Mouse (Mus musculus): ENCODE measurements around the gene Tbc1d9. TPM values are rescaled to one million over a fixed set of nuclear protein-coding genes. Genes with fewer than 3 reads are reported as not detected.

Tbc1d9 gene
- polyA plus RNA-seq (2014; fragmentation: Nextera tagmentation; extraction: Ambion mirVana): 21.7 and 22.1 TPM in 2 replicates

- Histone ChIP-seq H3K4me1 (ENCODE audit: control insufficient read depth, insufficient read depth, low read length) (peaks cover 25% of the 10 kb centered on the region), H3K36me3 (ENCODE audit: control insufficient read depth, insufficient read depth, low read length) (no peaks in the 10 kb centered on the region), H3K4me3 (replicated peaks; ENCODE audit: low read depth, low read length) (peak within 1 kb of the TSS; percentile 89), H3K9ac (replicated peaks; ENCODE audit: low read length) (peak within 1 kb of the TSS; percentile 99), H3K27ac (replicated peaks; ENCODE audit: low read depth, low read length) (peak within 1 kb of the TSS; percentile 96), H3K4me2 (ENCODE audit: low read length) (peak within 1 kb of the TSS; percentile 67), H3K9me3 (ENCODE audit: control insufficient read depth, low read length) (no peaks in the 10 kb centered on the region), H3K27me3 (ENCODE audit: control insufficient read depth, insufficient read depth, low read length) (no peaks in the 10 kb centered on the region)
- ATAC-seq (ENCODE audit: low FRiP score, low TSS enrichment) (peak; percentile 88), DNase-seq (peak; percentile 87)
- WGBS: under 1% methylated on average over 63 of the region's 63 CpGs
Observed at GRCm38 (mm10) chr8:83165235-83165930, at the start of gene Tbc1d9. Gene Tbc1d9, plus strand, starts transcription at chr8:83165352.

- 62% methylated on average over 2 of the region's 2 CpGs for WGBS
- H3K27me3 ChIP-seq (ENCODE audit: control insufficient read depth, insufficient read depth, low read length): no peaks in the 10 kb centered on the region
- ATAC-seq (ENCODE audit: low FRiP score, low TSS enrichment): no peak
Observed at GRCm38 (mm10) chr8:83135086-83135485, 30.1 kb upstream of the Tbc1d9 start.

GRCm38 (mm10) chr8:83140068-83140467, 25.1 kb upstream of the Tbc1d9 start:
- no peak overlapping the region for H3K9ac ChIP-seq (replicated peaks; ENCODE audit: low read length)
- H3K4me3 ChIP-seq (replicated peaks; ENCODE audit: low read depth, low read length): no peak overlapping the region
- no peak overlapping the region for H3K27ac ChIP-seq (replicated peaks; ENCODE audit: low read depth, low read length)
- WGBS: 80% methylated on average over 1 of the region's 1 CpGs
- DNase-seq: no peak
- H3K27me3 ChIP-seq (ENCODE audit: control insufficient read depth, insufficient read depth, low read length): no peaks in the 10 kb centered on the region
- no peaks in the 10 kb centered on the region for H3K9me3 ChIP-seq (ENCODE audit: control insufficient read depth, low read length)
- H3K4me1 ChIP-seq (ENCODE audit: control insufficient read depth, insufficient read depth, low read length): no peaks in the 10 kb centered on the region
- ATAC-seq (ENCODE audit: low FRiP score, low TSS enrichment): no peak
- H3K36me3 ChIP-seq (ENCODE audit: control insufficient read depth, insufficient read depth, low read length): no peaks in the 10 kb centered on the region
- no peak overlapping the region for H3K4me2 ChIP-seq (ENCODE audit: low read length)

More at GRCm38 (mm10) chr8:83135086-83135485, 30.1 kb upstream of the Tbc1d9 start:
- H3K9ac ChIP-seq (replicated peaks; ENCODE audit: low read length): no peak overlapping the region
- DNase-seq: no peak
- no peak overlapping the region for H3K4me2 ChIP-seq (ENCODE audit: low read length)
- no peaks in the 10 kb centered on the region for H3K4me1 ChIP-seq (ENCODE audit: control insufficient read depth, insufficient read depth, low read length)
- no peak overlapping the region for H3K4me3 ChIP-seq (replicated peaks; ENCODE audit: low read depth, low read length)
- no peaks in the 10 kb centered on the region for H3K9me3 ChIP-seq (ENCODE audit: control insufficient read depth, low read length)
- no peak overlapping the region for H3K27ac ChIP-seq (replicated peaks; ENCODE audit: low read depth, low read length)
- no peaks in the 10 kb centered on the region for H3K36me3 ChIP-seq (ENCODE audit: control insufficient read depth, insufficient read depth, low read length)

GRCm38 (mm10) chr8:83140701-83141111, 24.4 kb upstream of the Tbc1d9 start:
- no peaks in the 10 kb centered on the region for H3K27me3 ChIP-seq (ENCODE audit: control insufficient read depth, insufficient read depth, low read length)
- H3K9me3 ChIP-seq (ENCODE audit: control insufficient read depth, low read length): no peaks in the 10 kb centered on the region
- ATAC-seq (ENCODE audit: low FRiP score, low TSS enrichment) (no peak), DNase-seq (no peak)
- 67% methylated on average over 3 of the region's 3 CpGs for WGBS
- H3K4me3 ChIP-seq (replicated peaks; ENCODE audit: low read depth, low read length): no peak overlapping the region
- no peaks in the 10 kb centered on the region for H3K4me1 ChIP-seq (ENCODE audit: control insufficient read depth, insufficient read depth, low read length)
- no peak overlapping the region for H3K9ac ChIP-seq (replicated peaks; ENCODE audit: low read length)
- H3K4me2 ChIP-seq (ENCODE audit: low read length): no peak overlapping the region
- H3K27ac ChIP-seq (replicated peaks; ENCODE audit: low read depth, low read length): no peak overlapping the region
- no peaks in the 10 kb centered on the region for H3K36me3 ChIP-seq (ENCODE audit: control insufficient read depth, insufficient read depth, low read length)

- no peak overlapping the region for H3K9ac ChIP-seq (replicated peaks; ENCODE audit: low read length)
- ATAC-seq (ENCODE audit: low FRiP score, low TSS enrichment) (no peak), DNase-seq (no peak)
- no peaks in the 10 kb centered on the region for H3K36me3 ChIP-seq (ENCODE audit: control insufficient read depth, insufficient read depth, low read length)
- H3K4me2 ChIP-seq (ENCODE audit: low read length): no peak overlapping the region
- H3K4me3 ChIP-seq (replicated peaks; ENCODE audit: low read depth, low read length): no peak overlapping the region
- H3K9me3 ChIP-seq (ENCODE audit: control insufficient read depth, low read length): no peaks in the 10 kb centered on the region
- H3K4me1 ChIP-seq (ENCODE audit: control insufficient read depth, insufficient read depth, low read length): no peaks in the 10 kb centered on the region
- no peaks in the 10 kb centered on the region for H3K27me3 ChIP-seq (ENCODE audit: control insufficient read depth, insufficient read depth, low read length)
- H3K27ac ChIP-seq (replicated peaks; ENCODE audit: low read depth, low read length): no peak overlapping the region
- 81% methylated on average over 5 of the region's 5 CpGs for WGBS
Observed at GRCm38 (mm10) chr8:83141358-83141757, 23.8 kb upstream of the Tbc1d9 start.

- H3K4me1 ChIP-seq (ENCODE audit: control insufficient read depth, insufficient read depth, low read length): no peaks in the 10 kb centered on the region
- H3K27me3 ChIP-seq (ENCODE audit: control insufficient read depth, insufficient read depth, low read length): no peaks in the 10 kb centered on the region
- no peaks in the 10 kb centered on the region for H3K9me3 ChIP-seq (ENCODE audit: control insufficient read depth, low read length)
- H3K36me3 ChIP-seq (ENCODE audit: control insufficient read depth, insufficient read depth, low read length): no peaks in the 10 kb centered on the region
- no peak overlapping the region for H3K9ac ChIP-seq (replicated peaks; ENCODE audit: low read length)
- WGBS: 90% methylated on average over 4 of the region's 4 CpGs
- H3K4me2 ChIP-seq (ENCODE audit: low read length): no peak overlapping the region
- no peak overlapping the region for H3K27ac ChIP-seq (replicated peaks; ENCODE audit: low read depth, low read length)
- no peak for ATAC-seq (ENCODE audit: low FRiP score, low TSS enrichment)
- no peak for DNase-seq
- no peak overlapping the region for H3K4me3 ChIP-seq (replicated peaks; ENCODE audit: low read depth, low read length)
Observed at GRCm38 (mm10) chr8:83144601-83145000, 20.6 kb upstream of the Tbc1d9 start.

GRCm38 (mm10) chr8:83145421-83145820, 19.7 kb upstream of the Tbc1d9 start:
- no peak for ATAC-seq (ENCODE audit: low FRiP score, low TSS enrichment)

GRCm38 (mm10) chr8:83149124-83149523, 16.0 kb upstream of the Tbc1d9 start:
- Histone ChIP-seq H3K4me2 (ENCODE audit: low read length) (no peak overlapping the region), H3K27me3 (ENCODE audit: control insufficient read depth, insufficient read depth, low read length) (no peaks in the 10 kb centered on the region), H3K36me3 (ENCODE audit: control insufficient read depth, insufficient read depth, low read length) (no peaks in the 10 kb centered on the region), H3K27ac (replicated peaks; ENCODE audit: low read depth, low read length) (no peak overlapping the region), H3K9me3 (ENCODE audit: control insufficient read depth, low read length) (no peaks in the 10 kb centered on the region), H3K9ac (replicated peaks; ENCODE audit: low read length) (no peak overlapping the region), H3K4me3 (replicated peaks; ENCODE audit: low read depth, low read length) (no peak overlapping the region), H3K4me1 (ENCODE audit: control insufficient read depth, insufficient read depth, low read length) (no peaks in the 10 kb centered on the region)
- no peak for DNase-seq
- 93% methylated on average over 6 of the region's 6 CpGs for WGBS
- ATAC-seq (ENCODE audit: low FRiP score, low TSS enrichment): no peak

More at GRCm38 (mm10) chr8:83145421-83145820, 19.7 kb upstream of the Tbc1d9 start:
- no peaks in the 10 kb centered on the region for H3K9me3 ChIP-seq (ENCODE audit: control insufficient read depth, low read length)
- WGBS: 81% methylated on average over 3 of the region's 3 CpGs
- H3K4me3 ChIP-seq (replicated peaks; ENCODE audit: low read depth, low read length): no peak overlapping the region
- H3K4me2 ChIP-seq (ENCODE audit: low read length): no peak overlapping the region
- H3K27me3 ChIP-seq (ENCODE audit: control insufficient read depth, insufficient read depth, low read length): no peaks in the 10 kb centered on the region
- no peaks in the 10 kb centered on the region for H3K36me3 ChIP-seq (ENCODE audit: control insufficient read depth, insufficient read depth, low read length)
- no peaks in the 10 kb centered on the region for H3K4me1 ChIP-seq (ENCODE audit: control insufficient read depth, insufficient read depth, low read length)
- H3K27ac ChIP-seq (replicated peaks; ENCODE audit: low read depth, low read length): no peak overlapping the region
- H3K9ac ChIP-seq (replicated peaks; ENCODE audit: low read length): no peak overlapping the region
- no peak for DNase-seq

- 83% methylated on average over 2 of the region's 2 CpGs for WGBS
- Histone ChIP-seq H3K4me1 (ENCODE audit: control insufficient read depth, insufficient read depth, low read length) (no peaks in the 10 kb centered on the region), H3K27ac (replicated peaks; ENCODE audit: low read depth, low read length) (no peak overlapping the region), H3K36me3 (ENCODE audit: control insufficient read depth, insufficient read depth, low read length) (no peaks in the 10 kb centered on the region), H3K9ac (replicated peaks; ENCODE audit: low read length) (no peak overlapping the region), H3K9me3 (ENCODE audit: control insufficient read depth, low read length) (no peaks in the 10 kb centered on the region), H3K4me2 (ENCODE audit: low read length) (no peak overlapping the region), H3K27me3 (ENCODE audit: control insufficient read depth, insufficient read depth, low read length) (no peaks in the 10 kb centered on the region), H3K4me3 (replicated peaks; ENCODE audit: low read depth, low read length) (no peak overlapping the region)
- no peak for ATAC-seq (ENCODE audit: low FRiP score, low TSS enrichment)
- no peak for DNase-seq
Observed at GRCm38 (mm10) chr8:83152055-83152454, 13.1 kb upstream of the Tbc1d9 start.

All from midbrain, embryonic 14.5 days (tissue).